Comparison of ENCODE assay signal across 20 mouse cellular contexts in the genomic region with DNA sequence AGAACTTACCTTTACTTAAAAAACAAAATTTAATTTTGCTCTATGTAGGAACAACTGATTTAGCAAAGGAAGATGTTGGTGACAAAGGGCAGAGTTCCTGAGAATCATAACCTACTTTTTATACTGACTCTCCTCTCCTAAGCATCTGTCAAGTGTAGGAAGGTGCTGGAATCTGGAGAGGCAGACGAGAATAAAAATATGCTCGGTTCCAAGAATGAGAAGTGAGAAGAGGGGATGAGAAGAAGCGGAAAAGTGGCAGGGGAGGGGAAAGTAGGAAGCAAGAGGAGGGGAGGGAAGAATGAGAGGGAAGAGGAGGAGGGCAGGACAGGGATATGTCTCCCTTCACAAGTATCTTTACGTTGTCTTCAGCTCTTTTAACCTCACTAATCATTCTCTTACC.
A peak's percentile ranks its signal among the peaks of the same experiment; 100 is the strongest.
DNase-seq lines count a peak whose midpoint lies in the region; ATAC-seq lines count a peak whose summit lies in the region.
"Had no signal": no experiment of that assay in that cellular context is flagged by ENCODE, and none has a peak within 500 bp of the region (broad histone marks: within the 10 kb centered on the region; RNA-seq: fewer than 3 reads in every experiment).

No protein-coding gene starts in this region.

- no peak for DNase-seq in frontal cortex, postnatal 14 days (ENCODE audit: low spot score in 2 of 2)
- peak; percentile 25 to 38 for DNase-seq in left cerebral cortex, adult 18-20 months (ENCODE audit: low spot score in 2 of 2)
- DNase-seq in left cerebral cortex, postnatal 36 days (ENCODE audit: low spot score in 2 of 2): no peak
- peak; percentile 18 to 25 for DNase-seq in right cerebral cortex, adult 2 months (ENCODE audit: low spot score in 2 of 2)
- DNase-seq in right cerebral cortex, postnatal 10 days (ENCODE audit: low spot score in 2 of 2): no peak
- DNase-seq in lung, postnatal 36 days: no peak
- DNase-seq in kidney, adult 18-20 months: no peak
- DNase-seq: adrenal gland, postnatal 10 days; B cell, adult 2 months; cerebellum, adult 18-20 months; cerebellum, adult 9-11 months; cerebellum, postnatal 36 days; forebrain, postnatal 0 days; heart, adult 18-20 months; heart, postnatal 10 days; heart, postnatal 4 days had no signal

- peak; percentile 89 for ATAC-seq in frontal cortex, adult (ENCODE audit: low TSS enrichment)
- ATAC-seq: CD4-positive, CD25-positive, alpha-beta regulatory T cell, adult 4 months; forebrain, embryonic 13.5 days; forebrain, postnatal 0 days; hindbrain, embryonic 16.5 days had no signal

- intact Hi-C loops in left cerebral cortex, postnatal 36 days (cut with DNase I): loop anchor here (5.0 kb wide), 1 partner anchor 72 kb away; the partner anchor contains the start of gene Numb

Comparison
In these comparisons a context has a peak if more than half of its experiments do, and no peak if none do; other contexts are left out.
1. DNase-seq: peak in left cerebral cortex, adult 18-20 months (2 of 2) and right cerebral cortex, adult 2 months (2 of 2); none in frontal cortex, postnatal 14 days (0 of 2), left cerebral cortex, postnatal 36 days (0 of 2), right cerebral cortex, postnatal 10 days (0 of 2), lung, postnatal 36 days (single experiment) and kidney, adult 18-20 months (single experiment).